Mouse (Mus musculus) liver, postnatal 0 days (tissue): ENCODE measurements around the gene Rex1bd. TPM values are rescaled to one million over a fixed set of nuclear protein-coding genes. Genes with fewer than 3 reads are reported as not detected.
A peak's percentile ranks its signal among the peaks of the same experiment; 100 is the strongest.

Experiments used
- ATAC-seq: fragments of 200-750 bp; cut with Nextera tagmentation; 2 replicates; pipeline ENCODE4 v1.8.0; 2017; ENCODE audit warnings: mild to moderate bottlenecking, moderate library complexity
- DNase-seq: peaks from one replicate; pipeline ENCODE4 v3.0.0-alpha.2; 2016
- H3K27ac ChIP-seq: fragments of 300-500 bp; sonication (generic); 2 replicates; pipeline ENCODE4 v1.5.1; 2014; ENCODE audit warnings: antibody characterized with exemption, moderate library complexity, mild to moderate bottlenecking, low read depth
- H3K27me3 ChIP-seq: fragments of 300-500 bp; sonication (generic); 2 replicates; pipeline ENCODE4 v1.6.1; 2014; ENCODE audit warnings: low read length, control low read depth, mixed read lengths; ENCODE audit not compliant: insufficient read depth
- H3K36me3 ChIP-seq: fragments of 300-500 bp; sonication (generic); replicated peaks from 2 replicates; pipeline ENCODE4 v1.6.1; 2014; ENCODE audit warnings: mild to moderate bottlenecking, control low read depth, low read length, moderate library complexity, mixed read lengths; ENCODE audit not compliant: insufficient read depth
- H3K4me1 ChIP-seq: fragments of 300-500 bp; sonication (generic); 2 replicates; pipeline ENCODE4 v1.6.1; 2014; ENCODE audit warnings: antibody characterized with exemption, mild to moderate bottlenecking, control low read depth; ENCODE audit not compliant: insufficient read depth
- H3K4me2 ChIP-seq: fragments of 300-500 bp; sonication (generic); 2 replicates; pipeline ENCODE4 v1.6.1; 2014; ENCODE audit warnings: low read depth, mild to moderate bottlenecking, low read length, moderate library complexity, mixed read lengths
- H3K4me3 ChIP-seq: fragments of 300-500 bp; sonication (generic); 2 replicates; pipeline ENCODE4 v1.5.1; 2014; ENCODE audit warnings: low read depth, low read length
- H3K9ac ChIP-seq: fragments of 300-500 bp; sonication (generic); replicated peaks from 2 replicates; pipeline ENCODE4 v1.6.1; 2014; ENCODE audit warnings: mild to moderate bottlenecking, moderate library complexity
- H3K9me3 ChIP-seq: fragments of 300-500 bp; sonication (generic); 2 replicates; pipeline ENCODE4 v1.6.1; 2016; ENCODE audit warnings: mild to moderate bottlenecking, control low read depth, low read length, mixed read lengths
- CTCF ChIP-seq: sonication (generic); IDR thresholded peaks from 2 replicates; pipeline ENCODE4 v1.5.1; 2016; ENCODE audit warnings: antibody characterized with exemption, low read depth
- EP300 ChIP-seq: IDR thresholded peaks from 2 replicates; pipeline ENCODE4 v1.6.1; 2016; ENCODE audit warnings: antibody characterized with exemption, low read depth, mild to moderate bottlenecking
- WGBS: fragments of 180-500 bp; shearing (Covaris S2); extraction: QIAGEN DNeasy Blood & Tissue Kit; methylation state at CpG from one replicate; pipeline ENCODE4 v1.1.7; 2014; ENCODE audit not compliant: insufficient replicate concordance; 5-methylcytosine and 5-hydroxymethylcytosine counted together
- polyA plus RNA-seq: library from polyadenylated mRNA; unstranded; fragments of >200 nt; fragmentation: Nextera tagmentation; extraction: Ambion mirVana; gene quantifications from 2 replicates; pipeline ENCODE4 v1.2.1, GENCODE M21; 2015

Rex1bd gene
- polyA plus RNA-seq: 49.3 and 52.3 TPM in 2 replicates

DNA sequence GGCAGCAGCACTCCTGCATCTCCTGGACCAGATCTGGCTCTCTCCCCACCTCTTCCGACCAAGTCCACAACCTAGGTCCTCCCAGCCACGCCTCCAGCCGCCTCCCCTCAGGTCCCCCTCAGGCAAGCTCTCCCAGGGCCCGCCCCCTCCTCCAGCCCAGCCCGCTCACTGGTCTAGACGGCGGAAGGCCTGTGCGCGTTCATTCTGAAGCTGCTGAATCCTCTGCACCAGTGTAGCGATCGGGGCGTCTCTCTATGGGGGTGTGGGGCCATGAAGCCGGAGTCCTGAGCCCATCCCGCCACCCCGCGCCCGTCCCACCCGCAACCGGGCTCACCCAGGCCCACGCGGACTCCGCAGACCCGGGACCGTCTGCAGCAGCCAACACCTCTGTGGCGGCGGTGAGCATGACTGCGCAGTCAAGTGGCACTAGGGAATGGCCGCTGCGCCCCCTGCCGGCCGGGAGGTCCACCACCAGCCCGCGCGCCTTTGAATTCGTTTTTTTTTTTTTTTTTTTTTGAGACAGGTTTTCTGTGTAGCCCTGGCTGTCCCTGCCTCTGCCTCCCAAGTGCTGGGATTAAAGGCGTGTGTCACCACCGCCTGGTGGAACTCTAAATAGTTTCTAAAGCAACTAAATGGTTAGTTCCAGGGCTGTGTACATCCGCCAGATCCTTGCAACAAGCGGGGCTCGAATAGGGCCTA lies at the start of gene Rex1bd:
TSS of gene Rex1bd (minus strand) at position 425 of the 699 bp plus-strand sequence.
- 4% methylated on average over 39 of the region's 40 CpGs for WGBS
- peak; percentile 77 for ATAC-seq

DNA sequence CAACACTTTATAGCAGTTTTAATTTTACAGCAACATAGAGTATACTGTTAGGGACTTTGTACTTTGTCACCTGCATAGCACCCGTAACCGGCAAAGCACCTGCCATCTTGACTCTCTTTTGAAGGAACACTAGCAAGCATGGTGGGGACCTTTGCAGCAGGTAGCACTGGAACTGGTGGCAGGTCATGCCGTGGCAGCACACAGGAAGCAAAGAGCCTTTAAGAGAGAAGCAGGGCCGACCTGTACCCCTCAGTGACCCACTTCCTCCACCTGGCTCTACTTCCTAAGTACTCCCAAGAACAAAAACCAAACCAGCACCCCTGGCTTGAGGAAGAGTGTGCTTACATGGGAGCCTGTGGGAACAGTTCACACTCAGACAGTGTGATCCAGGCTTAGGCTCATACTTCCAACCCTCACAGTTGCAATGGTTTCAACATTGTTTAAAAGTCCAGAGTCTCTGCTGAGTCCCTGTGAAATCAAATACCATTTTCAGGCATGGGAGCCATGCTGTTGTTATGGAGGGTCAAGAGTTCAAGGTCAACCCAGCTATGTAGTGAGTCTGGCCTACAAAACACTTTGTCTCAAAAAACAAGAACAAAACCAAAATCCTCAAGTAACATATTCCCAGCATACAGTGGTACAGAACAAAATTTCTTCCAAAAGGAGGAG lies 48.7 kb upstream of the Rex1bd start:
- H3K4me2 ChIP-seq: no peak overlapping the region

More for the DNA sequence above, at the start of gene Rex1bd:
- Histone ChIP-seq H3K4me1 (peaks cover 27% of the 10 kb centered on the region), H3K4me2 (peak within 1 kb of the TSS; percentile 81), H3K27ac (peak within 1 kb of the TSS; percentile 89), H3K36me3 (peaks cover 15% of the 10 kb centered on the region), H3K9ac (peak within 1 kb of the TSS; percentile 75), H3K4me3 (peak within 1 kb of the TSS; percentile 73), H3K9me3 (no peaks in the 10 kb centered on the region), H3K27me3 (peaks cover 15% of the 10 kb centered on the region)
- peak; percentile 95 for DNase-seq
- TF ChIP-seq EP300 (no peak), CTCF (peak; percentile 96)

DNA sequence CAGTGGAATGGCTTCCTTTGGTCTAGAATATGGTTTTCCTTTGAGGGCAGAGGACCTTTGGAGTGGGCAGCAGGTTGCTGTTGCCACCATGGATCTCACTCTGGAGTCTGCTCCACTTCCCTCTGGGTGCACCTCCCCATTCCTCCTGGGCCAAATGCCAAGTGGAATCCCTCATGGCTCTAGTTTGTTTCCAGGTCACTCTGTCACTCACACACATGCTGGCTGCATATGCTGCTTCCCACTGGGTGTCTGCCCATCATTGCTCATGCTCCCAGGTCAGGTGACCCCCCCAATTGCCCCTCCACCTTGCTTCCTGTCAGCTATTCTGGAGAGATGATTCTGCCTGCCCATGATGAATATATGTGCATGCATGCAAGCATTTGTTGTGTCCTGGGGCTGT lies 47.2 kb upstream of the Rex1bd start:
- Histone ChIP-seq H3K4me1 (peaks cover 75% of the 10 kb centered on the region), H3K27ac (peak overlapping the region; percentile 96), H3K27me3 (no peaks in the 10 kb centered on the region), H3K36me3 (peaks cover 6% of the 10 kb centered on the region; the same call in 1 of the 2 replicates), H3K4me3 (no peak overlapping the region), H3K4me2 (no peak overlapping the region), H3K9me3 (no peaks in the 10 kb centered on the region), H3K9ac (peak overlapping the region; percentile 19; the same call in 1 of the 2 replicates)
- DNase-seq (peak; percentile 63), ATAC-seq (no peak)
- TF ChIP-seq EP300: no peak
- no peak for TF ChIP-seq CTCF

More for the DNA sequence above, 48.7 kb upstream of the Rex1bd start:
- Histone ChIP-seq H3K36me3 (peaks cover 7% of the 10 kb centered on the region; the same call in 1 of the 2 replicates), H3K9ac (no peak overlapping the region), H3K4me3 (no peak overlapping the region), H3K27me3 (no peaks in the 10 kb centered on the region), H3K9me3 (no peaks in the 10 kb centered on the region), H3K27ac (peak overlapping the region; percentile 96), H3K4me1 (peaks cover 73% of the 10 kb centered on the region)
- TF ChIP-seq EP300: peak; percentile 74; the same call in 1 of the 2 replicates
- no peak for TF ChIP-seq CTCF
- ATAC-seq: peak; percentile 82
- no peak for DNase-seq
- WGBS: 60% methylated on average over 4 of the region's 4 CpGs

DNA sequence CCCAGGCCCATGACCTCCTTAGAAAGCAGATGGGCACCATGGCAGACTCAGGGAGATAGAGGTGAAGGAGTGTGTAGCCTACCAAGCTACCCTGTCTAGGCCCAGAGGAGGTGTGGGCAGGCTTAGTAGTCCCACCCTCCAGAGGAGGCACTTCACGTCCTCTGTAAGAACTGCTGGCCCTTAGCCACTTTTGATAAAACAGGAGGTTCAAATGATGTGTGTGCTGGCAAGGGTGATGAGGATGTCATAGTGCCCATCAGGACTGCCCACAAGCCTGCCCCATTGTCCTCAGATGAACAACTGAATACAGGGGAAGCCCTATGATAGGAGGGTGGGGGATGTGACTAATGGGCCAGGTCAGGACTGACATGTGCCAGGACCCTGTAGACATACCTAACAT lies 46.3 kb upstream of the Rex1bd start:
- no peak for ATAC-seq
- Histone ChIP-seq H3K4me3 (no peak overlapping the region), H3K27ac (peak overlapping the region; percentile 79; the same call in 1 of the 2 replicates), H3K4me1 (peaks cover 73% of the 10 kb centered on the region), H3K4me2 (no peak overlapping the region), H3K27me3 (no peaks in the 10 kb centered on the region), H3K9ac (no peak overlapping the region), H3K9me3 (no peaks in the 10 kb centered on the region), H3K36me3 (peaks cover 6% of the 10 kb centered on the region; the same call in 1 of the 2 replicates)
- 13% methylated on average over 1 of the region's 1 CpGs for WGBS
- TF ChIP-seq EP300 (no peak), CTCF (no peak)
- DNase-seq: no peak

DNA sequence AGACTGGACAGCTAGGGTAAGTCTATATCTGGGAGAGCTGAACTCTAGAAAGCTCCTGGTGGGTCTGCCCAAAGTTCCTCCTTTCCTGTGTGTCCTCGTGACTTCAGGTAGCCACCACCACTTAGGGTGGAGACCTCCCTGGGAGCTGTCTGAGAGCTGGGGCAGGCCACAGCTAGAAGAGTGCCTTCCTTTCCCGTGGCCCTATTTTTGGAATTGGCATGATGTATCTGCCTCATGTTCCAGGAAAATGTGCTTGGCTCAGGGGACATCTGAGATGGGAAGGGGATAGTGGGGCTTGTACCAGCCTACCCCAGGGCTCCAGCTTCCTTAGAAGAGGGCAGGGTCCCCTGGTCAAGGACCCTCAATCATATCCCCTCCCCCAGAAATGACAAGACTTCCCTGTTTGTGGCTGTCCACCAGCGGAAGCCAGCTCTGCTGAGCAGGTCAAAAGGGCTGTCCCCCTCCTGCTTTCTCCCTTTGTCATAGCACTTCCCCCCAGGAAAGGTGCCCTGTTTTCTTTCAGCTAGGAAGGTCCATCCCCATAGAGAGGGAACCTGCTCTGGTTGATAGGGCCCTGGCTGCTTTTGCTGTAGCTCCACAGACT lies 45.1 kb upstream of the Rex1bd start:
- TF ChIP-seq EP300 (0 out of 2 replicates have a peak, but pooled peaks have one; percentile 8), CTCF (no peak)
- ATAC-seq (no peak), DNase-seq (no peak)
- Histone ChIP-seq H3K4me1 (peaks cover 71% of the 10 kb centered on the region), H3K9me3 (no peaks in the 10 kb centered on the region), H3K27me3 (no peaks in the 10 kb centered on the region), H3K36me3 (peaks cover 6% of the 10 kb centered on the region; the same call in 1 of the 2 replicates), H3K27ac (peak overlapping the region; percentile 67), H3K4me3 (no peak overlapping the region), H3K9ac (no peak overlapping the region; the same call in 1 of the 2 replicates), H3K4me2 (0 out of 2 replicates have a peak overlapping the region, but pooled peaks have one; percentile 6)
- 36% methylated on average over 3 of the region's 3 CpGs for WGBS
